Comparison of ENCODE assay signal across 8 mouse cellular contexts in genomic region chr11:100396886-100397599, GRCm38 (mm10). TPM values are rescaled to one million over a fixed set of nuclear protein-coding genes. Genes with fewer than 3 reads are reported as not detected.
DNase-seq lines count a peak whose midpoint lies in the region; ATAC-seq lines count a peak whose summit lies in the region.

No protein-coding gene starts in this region.

- no peak for ATAC-seq in midbrain, embryonic 11.5 days (ENCODE audit: low FRiP score)
- ATAC-seq in megakaryocyte-erythroid progenitor cell, adult 5-6 weeks (replicated peaks; ENCODE audit: low FRiP score, low TSS enrichment, poor library complexity, severe bottlenecking): no peak

- peak overlapping the region; percentile 86 for H3K27ac ChIP-seq in embryonic facial prominence, embryonic 10.5 days (replicated peaks)
- peak overlapping the region; percentile 88 for H3K27ac ChIP-seq in limb, embryonic 10.5 days
- no peak overlapping the region for H3K27ac ChIP-seq in midbrain, embryonic 11.5 days (ENCODE audit: low read depth, low read length)

- peak; percentile 55 for DNase-seq in right cerebral cortex, adult 18-20 months
- DNase-seq in right cerebral cortex, postnatal 4 days: no peak
- peak; percentile 49 for DNase-seq in embryonic facial prominence, embryonic 10.5 days (ENCODE audit: low spot score)
- DNase-seq in heart, postnatal 14 days: peak; percentile 58 to 62
- no peak for DNase-seq in limb, embryonic 10.5 days (ENCODE audit: low spot score)
- peak; percentile 89 for DNase-seq in midbrain, embryonic 11.5 days (ENCODE audit: low spot score, missing footprints)
- peak; percentile 43 for DNase-seq in urinary bladder, postnatal 25 days (ENCODE audit: low spot score)

- H3K36me3 ChIP-seq in embryonic facial prominence, embryonic 10.5 days (replicated peaks): 0 out of 2 replicates have a peak, but pooled peaks cover 4% of the 10 kb centered on the region
- H3K36me3 ChIP-seq in limb, embryonic 10.5 days: no peaks in the 10 kb centered on the region
- no peaks in the 10 kb centered on the region for H3K36me3 ChIP-seq in midbrain, embryonic 11.5 days (ENCODE audit: control insufficient read depth, insufficient read depth, low read length)

- H3K9me3 ChIP-seq in embryonic facial prominence, embryonic 10.5 days: no peaks in the 10 kb centered on the region
- H3K9me3 ChIP-seq in limb, embryonic 10.5 days (replicated peaks): no peaks in the 10 kb centered on the region
- no peaks in the 10 kb centered on the region for H3K9me3 ChIP-seq in midbrain, embryonic 11.5 days (ENCODE audit: control insufficient read depth, low read length)

- peak overlapping the region; percentile 69 for H3K4me3 ChIP-seq in embryonic facial prominence, embryonic 10.5 days
- peak overlapping the region; percentile 70 for H3K4me3 ChIP-seq in limb, embryonic 10.5 days
- peak overlapping the region; percentile 52 for H3K4me3 ChIP-seq in midbrain, embryonic 11.5 days (ENCODE audit: low read depth, low read length)

- intact Hi-C loops in heart, postnatal 14 days (cut with DNase I): loop anchor here (5.0 kb wide), 1 partner anchor 75 kb away; no protein-coding TSS in a partner anchor

- 3% methylated on average over 42 of the region's 42 CpGs for WGBS in embryonic facial prominence, embryonic 10.5 days
- WGBS in limb, embryonic 10.5 days: 4% methylated on average over 42 of the region's 42 CpGs
- 3% methylated on average over 42 of the region's 42 CpGs for WGBS in midbrain, embryonic 11.5 days

- peak overlapping the region; percentile 63 for H3K9ac ChIP-seq in midbrain, embryonic 11.5 days (ENCODE audit: low read length)

- peaks cover 47% of the 10 kb centered on the region for H3K4me1 ChIP-seq in embryonic facial prominence, embryonic 10.5 days
- peaks cover 44% of the 10 kb centered on the region for H3K4me1 ChIP-seq in limb, embryonic 10.5 days
- 0 out of 2 replicates have a peak, but pooled peaks cover 3% of the 10 kb centered on the region for H3K4me1 ChIP-seq in midbrain, embryonic 11.5 days (ENCODE audit: control insufficient read depth, insufficient read depth, low read length)

- H3K4me2 ChIP-seq in midbrain, embryonic 11.5 days: peak overlapping the region; percentile 60

- H3K27me3 ChIP-seq in embryonic facial prominence, embryonic 10.5 days (replicated peaks; ENCODE audit: low read depth, poor library complexity, severe bottlenecking): peaks cover 29% of the 10 kb centered on the region
- peaks cover 26% of the 10 kb centered on the region for H3K27me3 ChIP-seq in limb, embryonic 10.5 days (ENCODE audit: low read depth, poor library complexity, severe bottlenecking)
- H3K27me3 ChIP-seq in midbrain, embryonic 11.5 days (ENCODE audit: control insufficient read depth, insufficient read depth, low read length): peaks cover 22% of the 10 kb centered on the region

RNA-seq across cellular contexts. Expression of gene Jup, which starts 0.5 kb away (rescaled TPM):
- 45.8 and 52.6 TPM in 2 replicates for polyA plus RNA-seq in embryonic facial prominence, embryonic 10.5 days (2016; fragmentation: Nextera tagmentation; extraction: Ambion mirVana)
- total RNA-seq in heart, postnatal 14 days (2021): 100 to 1,000 TPM; 232 to 245 TPM
- 35.6 and 41.8 TPM in 2 replicates for polyA plus RNA-seq in limb, embryonic 10.5 days (2016; fragmentation: Nextera tagmentation; extraction: Ambion mirVana)
- 23.5 and 25.2 TPM in 2 replicates for polyA plus RNA-seq in midbrain, embryonic 11.5 days (2014; fragmentation: Nextera tagmentation; extraction: Ambion mirVana)
- total RNA-seq in megakaryocyte-erythroid progenitor cell, adult 5-6 weeks (2014; fragmentation: Nextera tagmentation): 0.40 and 0.81 TPM in 2 replicates
- total RNA-seq in megakaryocyte-erythroid progenitor cell, adult 5-6 weeks (2017): 0.52 and 0.80 TPM in 2 replicates

RNA-seq across cellular contexts. Expression of gene P3h4, which starts 17.6 kb away (rescaled TPM):
- polyA plus RNA-seq in embryonic facial prominence, embryonic 10.5 days (2016; fragmentation: Nextera tagmentation; extraction: Ambion mirVana): 34.1 and 34.9 TPM in 2 replicates
- total RNA-seq in heart, postnatal 14 days (2021): 10 to 100 TPM; 19.1 to 19.9 TPM
- polyA plus RNA-seq in limb, embryonic 10.5 days (2016; fragmentation: Nextera tagmentation; extraction: Ambion mirVana): 33.9 and 45.3 TPM in 2 replicates
- polyA plus RNA-seq in midbrain, embryonic 11.5 days (2014; fragmentation: Nextera tagmentation; extraction: Ambion mirVana): 19.3 and 19.7 TPM in 2 replicates
- 1.0 TPM in 1 of 2 replicates, not detected in the other for total RNA-seq in megakaryocyte-erythroid progenitor cell, adult 5-6 weeks (2014; fragmentation: Nextera tagmentation)
- 0.08 and 0.33 TPM in 2 replicates for total RNA-seq in megakaryocyte-erythroid progenitor cell, adult 5-6 weeks (2017)

RNA-seq across cellular contexts. Expression of gene Fkbp10, which starts 18.5 kb away (rescaled TPM):
- polyA plus RNA-seq in embryonic facial prominence, embryonic 10.5 days (2016; fragmentation: Nextera tagmentation; extraction: Ambion mirVana): 61.4 and 67.0 TPM in 2 replicates
- 10 to 100 TPM; 34.6 to 38.3 TPM for total RNA-seq in heart, postnatal 14 days (2021)
- polyA plus RNA-seq in limb, embryonic 10.5 days (2016; fragmentation: Nextera tagmentation; extraction: Ambion mirVana): 67.6 and 89.5 TPM in 2 replicates
- polyA plus RNA-seq in midbrain, embryonic 11.5 days (2014; fragmentation: Nextera tagmentation; extraction: Ambion mirVana): 33.0 and 36.2 TPM in 2 replicates
- total RNA-seq in megakaryocyte-erythroid progenitor cell, adult 5-6 weeks (2014; fragmentation: Nextera tagmentation): not detected in 2 replicates
- 0.53 TPM in 1 of 2 replicates, not detected in the other for total RNA-seq in megakaryocyte-erythroid progenitor cell, adult 5-6 weeks (2017)

RNA-seq across cellular contexts. Expression of gene Hap1, which starts 41.1 kb away (rescaled TPM):
- polyA plus RNA-seq in embryonic facial prominence, embryonic 10.5 days (2016; fragmentation: Nextera tagmentation; extraction: Ambion mirVana): 14.0 and 14.2 TPM in 2 replicates
- 1 to 10 TPM; 1.2 to 1.8 TPM for total RNA-seq in heart, postnatal 14 days (2021)
- polyA plus RNA-seq in limb, embryonic 10.5 days (2016; fragmentation: Nextera tagmentation; extraction: Ambion mirVana): 0.85 and 1.3 TPM in 2 replicates
- 16.4 TPM in 2 replicates for polyA plus RNA-seq in midbrain, embryonic 11.5 days (2014; fragmentation: Nextera tagmentation; extraction: Ambion mirVana)
- total RNA-seq in megakaryocyte-erythroid progenitor cell, adult 5-6 weeks (2014; fragmentation: Nextera tagmentation): not detected in 2 replicates
- not detected in 2 replicates for total RNA-seq in megakaryocyte-erythroid progenitor cell, adult 5-6 weeks (2017)

RNA-seq across cellular contexts. Expression of gene Nt5c3b, which starts 44.6 kb away (rescaled TPM):
- polyA plus RNA-seq in embryonic facial prominence, embryonic 10.5 days (2016; fragmentation: Nextera tagmentation; extraction: Ambion mirVana): 150 and 156 TPM in 2 replicates
- total RNA-seq in heart, postnatal 14 days (2021): 10 to 100 TPM; 36.2 to 36.4 TPM
- 149 and 173 TPM in 2 replicates for polyA plus RNA-seq in limb, embryonic 10.5 days (2016; fragmentation: Nextera tagmentation; extraction: Ambion mirVana)
- 88.9 and 91.6 TPM in 2 replicates for polyA plus RNA-seq in midbrain, embryonic 11.5 days (2014; fragmentation: Nextera tagmentation; extraction: Ambion mirVana)
- total RNA-seq in megakaryocyte-erythroid progenitor cell, adult 5-6 weeks (2014; fragmentation: Nextera tagmentation): 35.7 and 54.2 TPM in 2 replicates
- 25.9 and 33.8 TPM in 2 replicates for total RNA-seq in megakaryocyte-erythroid progenitor cell, adult 5-6 weeks (2017)

Comparison
In these comparisons a context has a peak if more than half of its experiments do, and no peak if none do; other contexts are left out.
1. DNase-seq: peak in right cerebral cortex, adult 18-20 months (single experiment), embryonic facial prominence, embryonic 10.5 days (single experiment), heart, postnatal 14 days (2 of 2), midbrain, embryonic 11.5 days (single experiment) and urinary bladder, postnatal 25 days (single experiment); none in right cerebral cortex, postnatal 4 days (single experiment) and limb, embryonic 10.5 days (single experiment).
2. Peak in every context shown above with its lines, with median percentiles within 50 percentile points of each other: H3K4me3 ChIP-seq.